Mouse (Mus musculus): ENCODE data around the gene Smim4.

DNA sequence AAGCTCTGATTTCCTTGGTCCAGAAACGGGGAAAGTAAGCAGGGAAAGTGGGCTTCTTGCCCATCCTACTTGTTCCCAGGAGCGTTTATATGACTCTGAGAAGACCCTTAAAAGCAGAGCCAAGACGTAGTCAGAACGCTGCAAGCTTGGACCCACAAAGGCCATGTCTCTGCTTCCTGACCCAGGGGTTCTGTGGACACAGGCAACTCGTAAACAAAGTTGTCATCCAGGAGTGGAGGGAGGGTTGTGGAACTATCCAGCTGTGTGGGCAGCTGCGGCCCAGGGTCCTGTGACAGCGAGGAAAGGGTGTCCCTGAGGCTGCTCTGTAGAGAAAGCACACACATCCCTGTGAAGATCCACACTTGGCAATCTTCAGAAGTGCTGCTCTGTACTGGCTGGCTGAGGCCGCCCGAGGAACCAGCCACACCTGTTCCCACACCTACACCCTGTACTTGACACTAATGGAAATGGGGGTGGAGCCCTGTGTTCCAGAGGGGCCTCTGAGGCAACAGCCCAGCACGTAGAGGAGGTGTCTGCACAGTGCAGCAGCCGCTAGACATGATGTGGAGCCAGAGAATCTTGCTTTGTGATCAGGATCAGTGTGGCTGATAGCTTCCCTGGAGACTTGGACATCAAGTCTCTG lies 4.4 kb upstream of the Smim4 start:
- TF ChIP-seq CTCF (IDR thresholded peaks at IDR 0.05), result no peak
- TF ChIP-seq POLR2A (IDR thresholded peaks at IDR 0.05; ENCODE audit: insufficient read depth, low read depth, low read length), result no peak
- no peak for TF ChIP-seq EP300 (IDR thresholded peaks at IDR 0.05; ENCODE audit: insufficient read depth, low read depth, low read length)

Data from heart, adult 2 months (tissue).